Mouse (Mus musculus): ENCODE results near the gene Kif17. TPM values are rescaled to one million over a fixed set of nuclear protein-coding genes. Genes with fewer than 3 reads are reported as not detected.

The Kif17 gene
- total RNA-seq, 2 experiments from 2014 or later, result 0.12 TPM

DNA sequence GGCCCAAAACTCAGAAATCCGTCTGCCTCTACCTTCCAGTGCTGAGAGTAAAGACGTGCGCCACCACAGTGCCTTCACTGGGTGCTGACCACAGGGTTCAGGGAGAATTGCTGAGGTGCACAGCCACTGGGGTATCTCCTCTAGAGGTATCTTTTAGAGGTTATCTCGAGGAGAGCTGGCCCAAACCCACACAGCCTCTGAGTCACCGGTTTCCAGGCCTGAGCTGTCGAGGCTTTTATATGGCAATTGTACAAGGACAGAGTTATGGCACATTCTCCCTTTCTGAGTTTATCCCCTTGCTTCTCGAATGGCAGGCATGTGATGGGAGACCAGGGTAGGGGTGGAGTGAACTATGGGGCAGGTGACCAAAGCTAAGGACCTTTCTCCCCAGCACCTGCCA, 8.4 kb downstream of the Kif17 start:
- DNase-seq, result no peak
- intact Hi-C loops (cut with DNase I), result no loop called here

DNA sequence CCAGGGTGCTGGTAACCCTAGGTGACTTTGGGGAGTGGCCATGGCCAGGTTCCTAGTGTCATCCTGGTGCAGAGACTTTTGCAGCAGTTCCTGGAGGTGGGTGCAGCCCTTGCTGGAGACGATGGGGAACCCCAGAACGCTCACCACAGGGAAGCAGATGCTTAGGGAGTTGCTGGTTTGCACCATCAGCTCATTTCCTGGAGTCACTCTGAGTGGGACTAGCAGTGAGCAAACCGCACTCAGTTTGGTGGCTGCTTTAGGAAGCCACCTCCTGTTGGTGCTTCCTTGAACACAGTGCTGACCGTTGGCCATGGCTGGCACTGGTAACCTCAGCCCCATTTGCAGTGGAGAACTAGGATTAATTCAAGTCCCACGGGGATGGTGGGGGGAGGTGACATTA, 9.2 kb downstream of the Kif17 start:
- intact Hi-C loops (cut with DNase I), result no loop called here
- DNase-seq, result no peak

DNA sequence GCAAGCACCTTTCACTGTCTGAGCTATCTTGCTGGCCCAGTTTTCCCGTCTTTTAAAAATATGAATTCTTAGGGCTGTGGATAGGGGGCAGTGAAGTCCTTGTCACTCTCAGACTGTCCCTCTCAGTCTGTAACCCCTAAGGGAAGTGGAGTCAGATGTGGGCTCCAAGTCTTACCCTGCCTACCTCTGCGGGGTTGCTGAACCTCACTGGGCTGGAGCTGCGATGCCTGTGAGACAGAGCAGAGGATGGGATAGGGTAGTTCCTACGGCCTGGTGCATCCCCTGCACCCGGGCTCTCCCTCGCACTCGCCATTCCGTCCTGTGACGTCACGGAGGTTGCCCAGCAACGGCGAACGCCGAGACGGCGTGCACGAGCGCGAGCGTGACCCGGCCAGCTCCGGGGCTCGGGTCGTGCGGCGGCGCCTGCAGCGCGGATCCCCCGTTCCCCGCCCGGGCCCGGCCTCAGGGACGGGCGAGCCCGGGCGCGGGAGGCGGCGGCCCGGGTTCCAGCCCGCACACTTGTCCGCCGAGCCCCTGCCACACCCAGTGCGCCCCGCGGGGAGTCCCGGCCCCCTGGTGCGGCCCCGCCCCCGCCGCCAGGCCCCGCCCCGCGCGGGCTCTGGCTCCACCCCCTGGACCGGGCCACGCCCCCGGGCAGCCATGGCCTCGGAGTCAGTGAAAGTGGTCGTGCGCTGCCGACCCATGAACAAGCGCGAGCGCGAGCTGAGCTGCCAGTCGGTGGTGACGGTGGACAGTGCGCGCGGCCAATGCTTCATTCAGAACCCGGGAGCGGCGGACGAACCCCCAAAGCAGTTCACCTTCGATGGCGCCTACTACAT, 11.8 kb downstream of the Kif17 start:
- DNase-seq, result peak; percentile 88 to 94
- intact Hi-C loops (cut with DNase I), result no loop called here

- no peak for DNase-seq
- intact Hi-C loops (cut with DNase I), result no loop called here
Observed at GRCm38 (mm10) chr4:138267869-138268268, 17.6 kb downstream of the Kif17 start.

DNA sequence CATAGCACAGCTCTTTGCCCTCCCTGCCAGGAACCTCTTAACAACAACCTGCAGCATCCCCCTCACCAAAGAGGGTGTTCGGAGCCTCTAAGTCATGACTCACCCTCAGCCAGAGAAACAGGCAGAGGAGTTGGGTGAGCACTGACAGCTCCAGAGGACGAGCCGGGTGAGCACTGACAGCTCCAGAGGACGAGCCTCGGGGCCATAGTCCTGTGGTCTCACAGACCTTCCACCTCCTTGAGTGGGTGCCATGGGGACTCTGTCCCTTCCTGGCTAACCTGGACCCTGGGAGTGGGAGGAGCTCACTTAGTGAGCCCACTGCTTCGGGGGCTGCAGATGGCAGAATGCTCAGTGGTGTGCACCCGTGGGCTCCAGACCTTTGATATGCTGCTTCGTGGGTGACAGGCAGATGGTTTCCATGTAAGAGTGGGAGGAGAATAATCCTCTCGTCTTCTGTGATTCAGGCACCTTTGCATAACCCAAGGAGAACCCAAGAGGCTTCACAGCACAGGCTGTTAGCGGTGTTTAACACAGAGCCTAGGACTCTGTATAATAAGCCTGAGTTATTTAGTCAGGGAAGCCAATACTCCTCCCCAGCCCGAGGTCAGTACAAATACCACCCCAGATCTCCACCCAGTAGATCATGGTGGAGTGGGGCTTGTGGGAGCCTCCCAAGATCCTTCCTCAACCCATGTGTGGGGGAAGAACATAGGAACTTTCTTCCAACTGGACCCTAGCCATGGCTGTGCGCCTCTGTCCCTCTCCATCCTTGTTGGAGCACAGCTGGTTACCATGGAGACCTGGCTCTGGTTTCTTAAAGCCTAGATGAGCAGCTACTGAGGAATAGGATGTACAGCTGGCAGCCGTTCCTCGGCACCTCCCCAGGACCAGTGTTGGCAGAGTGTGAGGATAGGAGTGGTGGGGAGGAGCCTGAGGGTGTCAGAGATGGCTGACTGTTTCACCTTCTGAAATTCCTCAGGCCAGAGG, 22.1 kb downstream of the Kif17 start:
- intact Hi-C loops (cut with DNase I), result no loop called here
- DNase-seq, result peak; percentile 42 to 52

DNA sequence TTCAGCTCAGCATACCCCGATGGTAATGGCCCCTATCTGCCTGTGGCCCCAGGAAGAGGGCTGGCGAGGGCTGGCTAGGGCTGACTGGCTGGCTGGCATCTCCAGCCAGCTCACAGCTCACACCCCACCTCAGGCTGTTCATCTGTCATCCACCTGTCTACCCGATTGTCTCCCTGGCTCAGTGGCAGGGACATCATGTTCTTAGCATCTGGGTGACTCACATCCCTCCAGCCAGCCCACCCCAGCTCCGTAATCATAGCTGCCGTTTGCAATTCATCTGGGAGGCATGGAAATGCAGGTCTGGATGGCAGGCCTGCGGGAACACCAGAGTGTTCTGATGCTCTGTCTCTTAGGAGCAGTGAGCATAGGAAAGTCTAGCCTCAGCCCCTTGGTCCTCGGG, 28.1 kb downstream of the Kif17 start:
- DNase-seq, result no peak
- intact Hi-C loops (cut with DNase I), result no loop called here

- DNase-seq, result peak; percentile 33 to 65
- intact Hi-C loops (cut with DNase I), result no loop called here
Observed at GRCm38 (mm10) chr4:138282834-138283233, 32.6 kb downstream of the Kif17 start.

- DNase-seq, result no peak
Observed at GRCm38 (mm10) chr4:138286411-138286810, 36.2 kb downstream of the Kif17 start.

DNA sequence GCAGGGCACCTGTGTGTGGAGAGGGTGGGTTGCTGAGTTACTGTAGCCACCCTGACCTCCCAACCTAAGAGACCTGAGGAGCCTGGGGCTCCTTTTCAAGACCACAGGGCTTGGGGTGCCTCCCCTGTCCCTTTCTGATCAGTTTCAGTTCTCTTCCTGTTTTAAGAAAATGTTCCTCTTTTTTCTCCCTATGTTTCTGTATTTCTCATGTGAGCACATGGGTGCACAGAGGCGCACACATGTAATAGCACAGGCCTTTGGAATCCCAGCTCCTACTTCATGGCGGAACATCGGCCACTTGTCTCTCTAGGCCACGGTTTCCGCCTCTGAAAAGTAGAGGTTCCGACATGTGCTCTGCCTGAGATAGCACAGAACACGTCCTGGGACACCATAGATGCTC, 38.5 kb downstream of the Kif17 start:
- DNase-seq, result no peak
- intact Hi-C loops (cut with DNase I), result no loop called here

More at GRCm38 (mm10) chr4:138286411-138286810, 36.2 kb downstream of the Kif17 start:
- intact Hi-C loops (cut with DNase I), result no loop called here

DNA sequence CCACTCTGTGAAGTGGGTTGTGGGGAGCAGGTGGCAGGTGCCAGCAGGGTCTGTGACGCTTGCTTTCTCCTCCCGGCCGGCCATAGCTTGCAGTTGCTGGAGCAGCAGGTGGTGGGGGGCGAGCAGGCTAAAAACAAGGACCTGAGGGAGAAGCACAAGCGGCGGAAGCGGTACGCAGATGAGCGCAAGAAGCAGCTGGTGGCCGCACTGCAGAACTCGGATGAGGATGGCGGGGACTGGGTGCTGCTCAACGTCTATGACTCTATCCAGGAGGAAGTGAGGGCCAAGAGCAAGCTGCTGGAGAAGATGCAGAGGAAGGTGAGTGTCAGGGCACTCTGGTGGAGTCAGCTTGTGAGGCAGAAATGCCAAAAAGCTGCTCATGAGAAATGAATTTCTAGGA, 41.8 kb downstream of the Kif17 start:
- intact Hi-C loops (cut with DNase I), result no loop called here
- DNase-seq, result no peak

DNA sequence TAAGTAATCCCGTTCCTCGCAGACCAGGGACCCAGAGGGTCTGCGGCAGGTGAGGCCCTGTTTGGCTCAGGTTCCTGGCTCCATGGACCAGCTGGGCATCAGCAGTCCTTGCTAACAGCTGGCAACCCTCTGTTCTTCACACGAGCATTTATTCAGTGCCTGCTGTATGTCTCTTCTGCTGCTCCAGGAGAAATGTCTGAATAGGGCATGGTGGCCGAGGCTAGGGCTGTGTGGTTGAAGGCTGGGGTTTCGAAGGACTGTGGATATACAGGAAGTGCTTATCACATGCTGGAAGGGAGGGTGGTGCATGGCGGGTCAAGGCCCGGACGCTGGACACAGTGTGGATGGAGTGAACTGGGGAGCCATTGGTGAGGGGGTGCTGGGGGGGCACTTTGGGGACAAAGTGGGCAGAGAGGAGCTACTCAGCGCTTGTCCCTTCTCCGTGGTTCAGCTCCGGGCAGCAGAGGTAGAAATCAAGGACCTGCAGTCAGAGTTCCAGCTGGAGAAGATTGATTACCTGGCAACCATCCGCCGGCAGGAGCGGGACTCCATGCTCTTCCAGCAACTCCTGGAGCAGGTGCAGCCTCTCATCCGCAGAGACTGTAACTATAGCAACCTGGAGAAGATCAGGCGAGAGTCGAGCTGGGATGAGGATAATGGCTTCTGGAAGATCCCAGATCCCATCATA, 43.2 kb downstream of the Kif17 start:
- intact Hi-C loops (cut with DNase I), result no loop called here
- no peak for DNase-seq

DNA sequence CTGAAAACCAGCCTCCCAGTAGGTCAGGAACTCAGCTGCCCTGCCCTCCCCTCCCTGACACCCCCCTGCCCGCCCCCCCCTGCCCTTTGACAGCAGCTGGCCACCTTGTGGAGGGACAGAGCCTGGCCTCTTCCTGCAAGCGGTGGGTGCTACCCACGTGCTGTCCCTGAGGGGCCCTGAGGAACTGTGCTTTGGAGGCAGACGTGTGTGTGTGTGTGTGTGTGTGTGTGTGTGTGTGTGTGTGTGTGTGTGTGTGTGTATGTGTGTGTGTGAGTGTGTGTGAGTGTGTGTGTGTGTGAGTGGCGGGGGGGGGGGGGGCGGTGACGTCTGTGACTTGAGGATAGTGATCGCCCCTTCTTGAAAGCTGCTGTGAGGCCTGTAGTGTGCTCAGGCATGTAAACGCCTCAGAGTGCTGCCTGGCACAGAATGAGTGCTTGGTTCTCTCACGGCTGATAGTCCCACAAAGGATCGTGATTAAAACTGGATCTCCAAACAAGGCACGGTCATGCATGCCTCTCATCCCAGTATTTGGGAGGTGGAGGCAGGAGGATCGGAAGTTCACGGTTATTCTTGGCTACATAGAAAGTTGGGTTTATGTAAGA, 43.8 kb downstream of the Kif17 start:
- no peak for DNase-seq
- intact Hi-C loops (cut with DNase I), result no loop called here

DNA sequence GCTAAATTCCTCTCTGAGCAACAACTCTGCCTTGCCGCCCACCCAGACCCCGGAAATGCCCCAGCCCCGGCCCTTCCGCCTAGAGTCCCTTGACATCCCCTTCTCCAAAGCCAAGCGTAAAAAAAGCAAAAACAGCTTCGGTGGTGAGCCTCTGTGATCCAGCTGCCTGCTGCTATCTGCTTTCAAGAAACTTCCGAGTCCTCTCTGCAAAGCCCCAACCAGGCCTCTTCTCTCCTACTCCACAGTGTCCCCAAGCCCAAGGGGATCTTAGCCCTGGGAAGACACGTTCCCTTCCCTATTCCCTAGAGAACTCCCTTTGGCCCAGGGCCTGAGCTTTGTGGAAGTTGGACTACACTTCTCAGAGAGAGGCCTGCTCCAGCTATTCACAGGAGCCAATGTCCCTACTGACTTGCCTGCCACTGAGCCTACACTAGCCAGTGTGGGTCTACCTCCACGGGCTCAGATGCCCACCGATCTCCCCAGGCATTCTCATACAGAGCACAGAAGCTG, 51.1 kb downstream of the Kif17 start:
- peak in 1 of 2 experiments; percentile 46 for DNase-seq
- intact Hi-C loops (cut with DNase I), result no loop called here

DNA sequence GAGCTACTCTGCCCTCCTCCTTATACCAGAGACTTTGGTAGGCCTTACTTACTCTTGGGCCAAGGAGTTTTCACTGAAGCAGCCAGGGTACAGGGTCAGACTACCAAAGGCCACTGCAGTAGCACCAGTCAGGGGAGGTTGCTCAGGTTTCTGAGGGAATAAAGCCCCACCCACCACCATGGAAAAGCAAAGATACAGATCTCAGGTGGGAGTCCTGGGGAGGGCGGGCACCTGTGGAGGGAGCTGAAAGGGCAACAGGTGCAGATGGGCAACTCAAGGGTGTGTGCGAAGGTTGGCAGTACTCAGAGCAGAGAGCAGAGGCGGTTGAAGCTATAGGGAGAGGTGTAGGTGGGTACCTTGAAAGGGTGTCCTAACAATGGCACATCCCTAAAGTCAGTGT, 52.8 kb downstream of the Kif17 start:
- intact Hi-C loops (cut with DNase I), result no loop called here
- no peak for DNase-seq

DNA sequence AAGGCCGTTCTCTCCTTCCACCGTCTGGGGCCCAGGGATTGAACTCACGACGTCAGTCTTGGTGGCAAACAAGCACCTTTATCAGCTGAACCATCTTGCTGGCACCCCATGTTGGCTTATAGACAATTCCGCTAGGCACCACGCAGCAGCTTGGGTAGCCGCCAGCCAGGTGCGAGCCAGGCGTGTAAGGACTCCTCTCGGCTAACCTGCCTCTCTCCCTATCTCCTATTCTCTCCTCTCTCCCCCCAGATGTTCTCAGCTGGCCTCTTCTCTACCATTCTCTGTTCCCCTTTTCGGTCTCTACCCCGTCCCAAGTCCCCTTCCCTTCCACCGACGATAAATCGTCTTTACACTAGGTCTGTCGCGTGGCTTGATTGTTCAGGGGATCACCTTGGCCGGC, 53.5 kb downstream of the Kif17 start:
- intact Hi-C loops (cut with DNase I), result no loop called here
- no peak for DNase-seq

DNA sequence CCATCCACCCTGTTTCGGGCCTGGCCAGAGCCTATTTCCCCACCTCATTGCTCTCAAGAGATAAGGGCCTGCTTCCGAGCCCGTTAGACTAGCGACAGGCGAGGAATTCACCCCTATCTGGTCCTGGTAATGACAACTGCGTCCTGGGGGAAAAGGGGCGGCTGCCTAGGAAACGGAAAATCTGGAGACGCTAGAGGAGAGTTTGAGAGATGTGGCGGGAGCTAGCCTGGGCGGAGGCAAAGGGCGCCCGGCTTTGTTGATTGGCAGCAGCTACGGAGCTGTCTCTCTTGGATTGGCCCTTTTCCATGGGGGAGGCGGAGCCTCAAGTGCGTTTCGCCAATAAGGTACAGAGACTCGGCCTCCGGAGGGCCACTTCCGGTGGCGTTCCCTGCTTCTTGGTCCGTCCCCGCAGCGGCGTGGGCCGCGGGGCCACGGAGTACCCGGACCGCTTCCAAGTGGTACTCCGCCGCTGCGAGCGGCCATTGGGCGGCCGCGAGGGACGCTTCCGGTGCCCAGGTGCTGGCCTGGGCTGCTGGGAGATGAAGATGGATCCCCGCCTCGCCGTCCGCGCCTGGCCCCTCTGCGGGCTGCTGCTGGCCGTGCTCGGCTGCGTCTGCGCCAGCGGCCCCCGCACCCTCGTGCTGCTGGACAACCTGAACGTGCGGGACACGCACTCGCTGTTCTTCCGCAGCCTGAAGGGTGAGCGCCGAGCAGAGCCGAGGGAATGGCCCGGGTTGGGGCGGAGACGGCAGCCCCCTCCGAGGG, 54.3 kb downstream of the Kif17 start, which contains the start of gene Ddost:
Gene Ddost, plus strand, starts transcription at position 391 of the 765 bp plus-strand sequence.
- peak; percentile 95 to 98 for DNase-seq
- intact Hi-C loops (cut with DNase I), result no loop called here

DNA sequence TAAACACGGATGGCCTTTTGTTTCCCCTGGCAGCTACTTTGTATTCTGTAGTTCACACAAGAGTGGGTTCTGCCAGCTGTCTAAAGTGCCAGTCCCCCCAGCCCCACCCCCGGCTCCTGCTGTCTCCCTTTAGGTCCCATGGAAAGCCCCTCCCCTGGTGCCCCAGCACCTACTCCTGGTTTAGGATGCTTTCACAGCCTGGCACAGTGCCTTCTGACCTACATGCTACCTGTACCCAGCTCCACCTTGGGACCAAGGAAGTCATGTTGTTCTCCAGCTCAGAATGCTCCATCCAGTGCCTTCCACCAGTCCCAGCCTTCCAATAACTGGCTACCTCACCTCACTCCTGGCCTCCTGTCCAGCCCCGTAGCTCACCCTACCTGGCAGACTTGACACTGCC, 56.8 kb downstream of the Kif17 start:
- intact Hi-C loops (cut with DNase I), result no loop called here
- DNase-seq, result no peak

- intact Hi-C loops (cut with DNase I), result no loop called here
- no peak for DNase-seq
Observed at GRCm38 (mm10) chr4:138307739-138308138, 57.5 kb downstream of the Kif17 start.

DNA sequence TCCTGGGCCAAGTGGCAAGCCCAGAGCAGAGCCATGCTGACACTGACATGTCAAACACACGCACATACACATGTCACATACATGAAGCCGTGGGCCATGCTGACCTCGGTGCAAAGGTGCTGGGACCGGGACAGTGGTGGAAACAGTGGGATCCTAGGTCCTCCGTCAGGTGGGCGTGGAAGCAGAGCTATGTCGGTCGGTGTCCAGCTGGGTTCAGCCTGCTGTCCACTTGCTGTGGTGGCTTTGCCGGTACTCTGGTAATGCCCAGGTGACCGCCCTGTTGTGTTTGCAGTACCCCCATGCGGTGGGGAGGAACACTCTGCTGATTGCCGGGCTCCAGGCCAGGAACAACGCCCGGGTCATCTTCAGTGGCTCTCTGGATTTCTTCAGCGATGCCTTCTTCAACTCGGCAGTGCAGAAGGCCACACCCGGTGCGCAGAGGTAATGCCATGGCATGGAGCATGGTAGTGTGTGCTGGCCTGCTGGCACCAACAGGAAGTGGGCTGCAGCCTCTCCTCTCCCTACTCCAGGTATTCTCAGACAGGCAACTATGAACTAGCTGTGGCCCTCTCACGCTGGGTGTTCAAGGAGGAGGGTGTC, 60.2 kb downstream of the Kif17 start:
- intact Hi-C loops (cut with DNase I), result no loop called here

More for the DNA sequence above, 60.2 kb downstream of the Kif17 start:
- DNase-seq, result no peak

Measured in heart, postnatal 14 days (tissue).